Mouse (Mus musculus) midbrain, postnatal 0 days (tissue): ENCODE data around the gene Gpc3. TPM values are rescaled to one million over a fixed set of nuclear protein-coding genes. Genes with fewer than 3 reads are reported as not detected.

Experiments
- ATAC-seq: fragments of 200-750 bp; cut with Nextera tagmentation; 2 replicates; pipeline ENCODE4 v1.8.0; 2017; ENCODE audit warnings: moderate number of reproducible peaks, mild to moderate bottlenecking, moderate TSS enrichment, moderate library complexity; ENCODE audit not compliant: low FRiP score
- DNase-seq: peaks from one replicate; pipeline ENCODE4 v3.0.0-alpha.2; 2015; ENCODE audit warnings: low spot score
- H3K27ac ChIP-seq: fragments of 300-500 bp; sonication (generic); 2 replicates; pipeline ENCODE4 v1.5.1; 2014; ENCODE audit warnings: low read depth, mild to moderate bottlenecking, low read length, mixed read lengths
- H3K27me3 ChIP-seq: fragments of 300-500 bp; sonication (generic); 2 replicates; pipeline ENCODE4 v1.6.1; 2014; ENCODE audit warnings: low read length, control low read depth, mixed read lengths; ENCODE audit not compliant: insufficient read depth
- H3K36me3 ChIP-seq: fragments of 300-500 bp; sonication (generic); 2 replicates; pipeline ENCODE4 v1.6.1; 2014; ENCODE audit warnings: low read length, control low read depth, mixed read lengths; ENCODE audit not compliant: insufficient read depth
- H3K4me1 ChIP-seq: fragments of 300-500 bp; sonication (generic); 2 replicates; pipeline ENCODE4 v1.6.1; 2014; ENCODE audit warnings: mild to moderate bottlenecking, control low read depth, antibody characterized with exemption, low read length, mixed read lengths; ENCODE audit not compliant: insufficient read depth
- H3K4me2 ChIP-seq: fragments of 300-500 bp; sonication (generic); 2 replicates; pipeline ENCODE4 v1.6.1; 2014; ENCODE audit warnings: low read depth, mild to moderate bottlenecking, low read length, mixed read lengths; ENCODE audit not compliant: poor library complexity, severe bottlenecking
- H3K4me3 ChIP-seq: fragments of 300-500 bp; sonication (generic); 2 replicates; pipeline ENCODE4 v1.5.1; 2014; ENCODE audit warnings: low read depth, mild to moderate bottlenecking, low read length, moderate library complexity
- H3K9ac ChIP-seq: fragments of 300-500 bp; sonication (generic); replicated peaks from 2 replicates; pipeline ENCODE4 v1.6.1; 2014; ENCODE audit warnings: mild to moderate bottlenecking, low read length, moderate library complexity, mixed read lengths; ENCODE audit not compliant: poor library complexity, severe bottlenecking
- H3K9me3 ChIP-seq: fragments of 300-500 bp; sonication (generic); 2 replicates; pipeline ENCODE4 v1.6.1; 2016; ENCODE audit warnings: low read length, control low read depth
- CTCF ChIP-seq: IDR thresholded peaks from 2 replicates; pipeline ENCODE4 v1.5.1; 2016; ENCODE audit warnings: antibody characterized with exemption, mild to moderate bottlenecking
- WGBS: fragments of 180-500 bp; shearing (Covaris S2); extraction: QIAGEN DNeasy Blood & Tissue Kit; methylation state at CpG from one replicate; pipeline ENCODE4 v1.1.7; 2014; 5-methylcytosine and 5-hydroxymethylcytosine counted together
- polyA plus RNA-seq: library from polyadenylated mRNA; unstranded; fragments of >200 nt; fragmentation: Nextera tagmentation; extraction: Ambion mirVana; gene quantifications from 2 replicates; pipeline ENCODE4 v1.2.1, GENCODE M21; 2015
- total RNA-seq: library from RNA; depleted of rRNA; stranded (reverse); fragments of >200 nt; gene quantifications from 2 replicates; pipeline ENCODE4 v1.2.3, GENCODE M21; 2014

Gpc3 gene
- total and polyA plus RNA-seq, 2 experiments from 2014 or later, result 19.3 to 69.3 TPM

DNA sequence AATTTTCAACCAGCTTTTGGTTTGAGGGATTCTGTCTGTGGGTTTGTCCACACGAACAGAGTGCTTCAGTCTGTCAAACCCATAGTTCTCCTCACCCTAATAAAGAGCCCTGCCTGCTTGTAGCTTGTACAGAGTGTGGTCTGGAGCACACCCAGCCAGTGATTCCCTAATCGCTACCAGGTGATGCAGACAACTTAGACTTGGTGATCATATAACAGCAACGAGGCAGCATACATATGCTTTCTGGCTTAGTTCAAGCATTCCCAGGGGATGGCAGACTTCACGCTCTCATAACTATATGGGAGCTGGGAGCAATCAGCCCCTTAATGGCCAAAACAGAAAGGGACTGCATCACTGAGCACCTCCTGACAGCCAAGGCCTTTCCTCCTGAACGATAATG, 188.1 kb downstream of the Gpc3 start:
- Histone ChIP-seq H3K4me3 (no peak overlapping the region), H3K4me2 (no peak overlapping the region), H3K4me1 (no peaks in the 10 kb centered on the region), H3K36me3 (no peaks in the 10 kb centered on the region), H3K9ac (no peak overlapping the region), H3K9me3 (no peaks in the 10 kb centered on the region), H3K27me3 (no peaks in the 10 kb centered on the region), H3K27ac (no peak overlapping the region)
- no peak for ATAC-seq
- no peak for DNase-seq
- no peak for TF ChIP-seq CTCF
- WGBS, result 82% methylated on average over 5 of the region's 5 CpGs

DNA sequence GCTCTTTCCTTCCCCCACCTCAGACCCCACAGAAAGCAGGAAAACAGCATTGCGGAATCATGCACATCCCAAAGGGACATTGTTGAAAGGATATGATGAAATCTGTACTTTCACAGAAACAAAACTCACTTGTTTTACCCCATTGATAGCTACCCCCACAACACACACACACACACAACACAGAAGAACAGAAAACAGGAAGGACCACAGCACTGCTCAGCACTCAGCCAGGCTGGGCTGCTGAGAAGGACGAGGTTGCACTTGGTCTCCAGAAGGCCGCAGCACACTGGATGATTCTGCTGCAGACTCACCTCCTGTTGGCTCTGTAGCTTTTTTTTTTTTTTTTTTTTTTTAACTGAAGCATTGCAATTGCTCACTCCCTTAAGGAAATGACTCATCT, 193.9 kb downstream of the Gpc3 start:
- ATAC-seq (no peak), DNase-seq (no peak)
- Histone ChIP-seq H3K4me1 (no peaks in the 10 kb centered on the region), H3K4me2 (no peak overlapping the region), H3K27ac (no peak overlapping the region), H3K4me3 (no peak overlapping the region), H3K9me3 (no peaks in the 10 kb centered on the region), H3K27me3 (no peaks in the 10 kb centered on the region), H3K9ac (no peak overlapping the region), H3K36me3 (no peaks in the 10 kb centered on the region)
- 70% methylated on average over 3 of the region's 3 CpGs for WGBS
- TF ChIP-seq CTCF, result no peak

GRCm38 (mm10) chrX:52412936-52413335, 200.8 kb downstream of the Gpc3 start:
- WGBS, result 53% methylated on average over 3 of the region's 3 CpGs
- no peak overlapping the region for H3K27ac ChIP-seq
- ATAC-seq, result no peak
- no peak overlapping the region for H3K9ac ChIP-seq
- no peak overlapping the region for H3K4me3 ChIP-seq
- no peak for DNase-seq
- H3K36me3 ChIP-seq, result no peaks in the 10 kb centered on the region
- no peaks in the 10 kb centered on the region for H3K9me3 ChIP-seq
- no peak overlapping the region for H3K4me2 ChIP-seq
- no peaks in the 10 kb centered on the region for H3K4me1 ChIP-seq
- H3K27me3 ChIP-seq, result no peaks in the 10 kb centered on the region
- no peak for TF ChIP-seq CTCF

- ATAC-seq, result no peak
- no peak overlapping the region for H3K9ac ChIP-seq
- 87% methylated on average over 2 of the region's 2 CpGs for WGBS
Observed at GRCm38 (mm10) chrX:52401188-52401587, 212.6 kb downstream of the Gpc3 start.

GRCm38 (mm10) chrX:52375129-52375528, 238.6 kb downstream of the Gpc3 start:
- H3K27me3 ChIP-seq, result no peaks in the 10 kb centered on the region
- peak; percentile 59 for TF ChIP-seq CTCF
- DNase-seq (no peak), ATAC-seq (no peak)
- WGBS, result 71% methylated on average over 3 of the region's 3 CpGs
- H3K4me1 ChIP-seq, result no peaks in the 10 kb centered on the region
- H3K36me3 ChIP-seq, result no peaks in the 10 kb centered on the region
- H3K27ac ChIP-seq, result no peak overlapping the region
- no peaks in the 10 kb centered on the region for H3K9me3 ChIP-seq
- no peak overlapping the region for H3K9ac ChIP-seq
- no peak overlapping the region for H3K4me2 ChIP-seq
- no peak overlapping the region for H3K4me3 ChIP-seq

More at GRCm38 (mm10) chrX:52401188-52401587, 212.6 kb downstream of the Gpc3 start:
- Histone ChIP-seq H3K27me3 (no peaks in the 10 kb centered on the region), H3K4me3 (no peak overlapping the region), H3K9me3 (no peaks in the 10 kb centered on the region), H3K27ac (no peak overlapping the region), H3K4me2 (no peak overlapping the region), H3K36me3 (no peaks in the 10 kb centered on the region), H3K4me1 (no peaks in the 10 kb centered on the region)
- no peak for TF ChIP-seq CTCF
- no peak for DNase-seq

GRCm38 (mm10) chrX:52374209-52374608, 239.5 kb downstream of the Gpc3 start:
- ATAC-seq (no peak), DNase-seq (no peak)
- H3K9me3 ChIP-seq, result no peaks in the 10 kb centered on the region
- no peak overlapping the region for H3K4me3 ChIP-seq
- H3K27ac ChIP-seq, result no peak overlapping the region
- no peaks in the 10 kb centered on the region for H3K4me1 ChIP-seq
- TF ChIP-seq CTCF, result no peak
- H3K9ac ChIP-seq, result no peak overlapping the region
- 88% methylated on average over 14 of the region's 14 CpGs for WGBS
- no peaks in the 10 kb centered on the region for H3K36me3 ChIP-seq
- no peak overlapping the region for H3K4me2 ChIP-seq
- no peaks in the 10 kb centered on the region for H3K27me3 ChIP-seq
